Mouse (Mus musculus): Measurements from ENCODE around the gene Agl. TPM values are rescaled to one million over a fixed set of nuclear protein-coding genes. Genes with fewer than 3 reads are reported as not detected.

The Agl gene
- polyA plus RNA-seq, 1 experiment from 2014 or later, result 14.6 TPM

- WGBS, result 76% methylated on average over 4 of the region's 4 CpGs
- DNase-seq (ENCODE audit: low spot score) (no peak), ATAC-seq (replicated peaks; ENCODE audit: low FRiP score, low TSS enrichment, low read depth) (no peak)
- H3K4me1 ChIP-seq (replicated peaks; ENCODE audit: control insufficient read depth, insufficient read depth, low read length), result no peaks in the 10 kb centered on the region
- H3K9me3 ChIP-seq (ENCODE audit: control insufficient read depth, low read length), result no peaks in the 10 kb centered on the region
- no peaks in the 10 kb centered on the region for H3K36me3 ChIP-seq (ENCODE audit: control insufficient read depth, insufficient read depth, low read length)
- H3K9ac ChIP-seq (ENCODE audit: low read length), result no peak overlapping the region
- no peak overlapping the region for H3K27ac ChIP-seq (ENCODE audit: low read depth)
- no peak overlapping the region for H3K4me2 ChIP-seq (ENCODE audit: low read length)
- no peak overlapping the region for H3K4me3 ChIP-seq (ENCODE audit: low read depth, low read length)
- no peaks in the 10 kb centered on the region for H3K27me3 ChIP-seq (replicated peaks; ENCODE audit: control insufficient read depth, insufficient read depth, low read length)
Measured at GRCm38 (mm10) chr3:116722980-116723379, 85.0 kb downstream of the Agl start.

GRCm38 (mm10) chr3:116718951-116719350, 89.0 kb downstream of the Agl start:
- WGBS, result 62% methylated on average over 3 of the region's 3 CpGs
- H3K36me3 ChIP-seq (ENCODE audit: control insufficient read depth, insufficient read depth, low read length), result no peaks in the 10 kb centered on the region

GRCm38 (mm10) chr3:116713031-116713430, 94.9 kb downstream of the Agl start:
- 26% methylated on average over 5 of the region's 5 CpGs for WGBS
- Histone ChIP-seq H3K27me3 (replicated peaks; ENCODE audit: control insufficient read depth, insufficient read depth, low read length) (no peaks in the 10 kb centered on the region), H3K4me1 (replicated peaks; ENCODE audit: control insufficient read depth, insufficient read depth, low read length) (peaks cover 7% of the 10 kb centered on the region), H3K36me3 (ENCODE audit: control insufficient read depth, insufficient read depth, low read length) (no peaks in the 10 kb centered on the region), H3K4me2 (ENCODE audit: low read length) (peak overlapping the region; percentile 94), H3K9me3 (ENCODE audit: control insufficient read depth, low read length) (no peaks in the 10 kb centered on the region), H3K9ac (ENCODE audit: low read length) (no peak overlapping the region), H3K4me3 (ENCODE audit: low read depth, low read length) (peak overlapping the region; percentile 87; the same call in 1 of the 2 replicates), H3K27ac (ENCODE audit: low read depth) (no peak overlapping the region)
- ATAC-seq (replicated peaks; ENCODE audit: low FRiP score, low TSS enrichment, low read depth), result no peak
- no peak for DNase-seq (ENCODE audit: low spot score)

More at GRCm38 (mm10) chr3:116718951-116719350, 89.0 kb downstream of the Agl start:
- no peak overlapping the region for H3K9ac ChIP-seq (ENCODE audit: low read length)
- no peaks in the 10 kb centered on the region for H3K9me3 ChIP-seq (ENCODE audit: control insufficient read depth, low read length)
- no peak overlapping the region for H3K4me2 ChIP-seq (ENCODE audit: low read length)
- DNase-seq (ENCODE audit: low spot score), result no peak
- no peak overlapping the region for H3K27ac ChIP-seq (ENCODE audit: low read depth)
- no peaks in the 10 kb centered on the region for H3K4me1 ChIP-seq (replicated peaks; ENCODE audit: control insufficient read depth, insufficient read depth, low read length)
- no peaks in the 10 kb centered on the region for H3K27me3 ChIP-seq (replicated peaks; ENCODE audit: control insufficient read depth, insufficient read depth, low read length)
- no peak for ATAC-seq (replicated peaks; ENCODE audit: low FRiP score, low TSS enrichment, low read depth)
- no peak overlapping the region for H3K4me3 ChIP-seq (ENCODE audit: low read depth, low read length)

GRCm38 (mm10) chr3:116712436-116712881, 95.5 kb downstream of the Agl start, which contains the start of gene Slc35a3:
Slc35a3 (minus strand) TSS chr3:116712831.
- Histone ChIP-seq H3K9me3 (ENCODE audit: control insufficient read depth, low read length) (no peaks in the 10 kb centered on the region), H3K4me1 (replicated peaks; ENCODE audit: control insufficient read depth, insufficient read depth, low read length) (peaks cover 7% of the 10 kb centered on the region), H3K36me3 (ENCODE audit: control insufficient read depth, insufficient read depth, low read length) (no peaks in the 10 kb centered on the region), H3K27me3 (replicated peaks; ENCODE audit: control insufficient read depth, insufficient read depth, low read length) (no peaks in the 10 kb centered on the region), H3K4me2 (ENCODE audit: low read length) (peak within 1 kb of the TSS; percentile 94), H3K9ac (ENCODE audit: low read length) (peak within 1 kb of the TSS; percentile 92), H3K4me3 (ENCODE audit: low read depth, low read length) (peak within 1 kb of the TSS; percentile 87), H3K27ac (ENCODE audit: low read depth) (peak within 1 kb of the TSS; percentile 74)
- DNase-seq (ENCODE audit: low spot score) (no peak), ATAC-seq (replicated peaks; ENCODE audit: low FRiP score, low TSS enrichment, low read depth) (no peak)
- 3% methylated on average over 8 of the region's 8 CpGs for WGBS

GRCm38 (mm10) chr3:116711624-116712435, 96.1 kb downstream of the Agl start:
- peak; percentile 88 for DNase-seq (ENCODE audit: low spot score)
- peak overlapping the region; percentile 94 for H3K4me2 ChIP-seq (ENCODE audit: low read length)
- ATAC-seq (replicated peaks; ENCODE audit: low FRiP score, low TSS enrichment, low read depth), result peak; percentile 91
- peaks cover 7% of the 10 kb centered on the region for H3K4me1 ChIP-seq (replicated peaks; ENCODE audit: control insufficient read depth, insufficient read depth, low read length)
- WGBS, result under 1% methylated on average over 85 of the region's 85 CpGs
- peak overlapping the region; percentile 92 for H3K9ac ChIP-seq (ENCODE audit: low read length)
- H3K27me3 ChIP-seq (replicated peaks; ENCODE audit: control insufficient read depth, insufficient read depth, low read length), result no peaks in the 10 kb centered on the region
- peak overlapping the region; percentile 87 for H3K4me3 ChIP-seq (ENCODE audit: low read depth, low read length)
- peaks cover 4% of the 10 kb centered on the region for H3K36me3 ChIP-seq (ENCODE audit: control insufficient read depth, insufficient read depth, low read length)
- H3K27ac ChIP-seq (ENCODE audit: low read depth), result peak overlapping the region; percentile 74
- no peaks in the 10 kb centered on the region for H3K9me3 ChIP-seq (ENCODE audit: control insufficient read depth, low read length)

- Histone ChIP-seq H3K4me1 (replicated peaks; ENCODE audit: control insufficient read depth, insufficient read depth, low read length) (peaks cover 7% of the 10 kb centered on the region), H3K27ac (ENCODE audit: low read depth) (no peak overlapping the region), H3K9ac (ENCODE audit: low read length) (no peak overlapping the region), H3K4me3 (ENCODE audit: low read depth, low read length) (peak overlapping the region; percentile 87), H3K36me3 (ENCODE audit: control insufficient read depth, insufficient read depth, low read length) (peaks cover 12% of the 10 kb centered on the region), H3K9me3 (ENCODE audit: control insufficient read depth, low read length) (no peaks in the 10 kb centered on the region), H3K4me2 (ENCODE audit: low read length) (peak overlapping the region; percentile 94), H3K27me3 (replicated peaks; ENCODE audit: control insufficient read depth, insufficient read depth, low read length) (no peaks in the 10 kb centered on the region)
- DNase-seq (ENCODE audit: low spot score) (no peak), ATAC-seq (replicated peaks; ENCODE audit: low FRiP score, low TSS enrichment, low read depth) (no peak)
- 47% methylated on average over 9 of the region's 9 CpGs for WGBS
Measured at GRCm38 (mm10) chr3:116710941-116711340, 97.0 kb downstream of the Agl start.

- no peaks in the 10 kb centered on the region for H3K9me3 ChIP-seq (ENCODE audit: control insufficient read depth, low read length)
- H3K27ac ChIP-seq (ENCODE audit: low read depth), result no peak overlapping the region
- H3K36me3 ChIP-seq (ENCODE audit: control insufficient read depth, insufficient read depth, low read length), result peaks cover 16% of the 10 kb centered on the region
- H3K4me1 ChIP-seq (replicated peaks; ENCODE audit: control insufficient read depth, insufficient read depth, low read length), result no peaks in the 10 kb centered on the region
- no peaks in the 10 kb centered on the region for H3K27me3 ChIP-seq (replicated peaks; ENCODE audit: control insufficient read depth, insufficient read depth, low read length)
- no peak overlapping the region for H3K4me3 ChIP-seq (ENCODE audit: low read depth, low read length)
- 85% methylated on average over 1 of the region's 1 CpGs for WGBS
- H3K4me2 ChIP-seq (ENCODE audit: low read length), result no peak overlapping the region
- ATAC-seq (replicated peaks; ENCODE audit: low FRiP score, low TSS enrichment, low read depth) (no peak), DNase-seq (ENCODE audit: low spot score) (no peak)
- no peak overlapping the region for H3K9ac ChIP-seq (ENCODE audit: low read length)
Measured at GRCm38 (mm10) chr3:116705637-116706204, 102.2 kb downstream of the Agl start.

- DNase-seq (ENCODE audit: low spot score) (no peak), ATAC-seq (replicated peaks; ENCODE audit: low FRiP score, low TSS enrichment, low read depth) (0 out of 2 replicates have a peak, but pooled peaks have one; percentile 40)
- Histone ChIP-seq H3K27me3 (replicated peaks; ENCODE audit: control insufficient read depth, insufficient read depth, low read length) (no peaks in the 10 kb centered on the region), H3K9ac (ENCODE audit: low read length) (no peak overlapping the region), H3K4me1 (replicated peaks; ENCODE audit: control insufficient read depth, insufficient read depth, low read length) (no peaks in the 10 kb centered on the region), H3K4me3 (ENCODE audit: low read depth, low read length) (no peak overlapping the region), H3K27ac (ENCODE audit: low read depth) (no peak overlapping the region), H3K36me3 (ENCODE audit: control insufficient read depth, insufficient read depth, low read length) (peaks cover 16% of the 10 kb centered on the region), H3K9me3 (ENCODE audit: control insufficient read depth, low read length) (no peaks in the 10 kb centered on the region), H3K4me2 (ENCODE audit: low read length) (no peak overlapping the region)
- WGBS, result 90% methylated on average over 5 of the region's 5 CpGs
Measured at GRCm38 (mm10) chr3:116703835-116704234, 104.1 kb downstream of the Agl start.

All from intestine, embryonic 14.5 days (tissue).